Mouse (Mus musculus) thymus, adult 2 months (tissue): Measurements from ENCODE around the gene Scube3.

Experiments
- CTCF ChIP-seq: fragments of 200-500 bp; IDR thresholded peaks from 2 replicates; pipeline ENCODE4 v1.5.1; 2012; ENCODE audit warnings: mild to moderate bottlenecking, control low read depth, low read length, moderate library complexity, borderline replicate concordance; ENCODE audit not compliant: control insufficient read depth, poor library complexity, insufficient read depth; ENCODE audit errors: extremely low read depth
- POLR2A ChIP-seq: fragments of 200-500 bp; IDR thresholded peaks from 2 replicates; pipeline ENCODE4 v1.6.1; 2012; ENCODE audit warnings: mild to moderate bottlenecking, low read length, control low read depth, moderate library complexity; ENCODE audit not compliant: control insufficient read depth, poor library complexity, insufficient read depth; ENCODE audit errors: extremely low read depth

DNA sequence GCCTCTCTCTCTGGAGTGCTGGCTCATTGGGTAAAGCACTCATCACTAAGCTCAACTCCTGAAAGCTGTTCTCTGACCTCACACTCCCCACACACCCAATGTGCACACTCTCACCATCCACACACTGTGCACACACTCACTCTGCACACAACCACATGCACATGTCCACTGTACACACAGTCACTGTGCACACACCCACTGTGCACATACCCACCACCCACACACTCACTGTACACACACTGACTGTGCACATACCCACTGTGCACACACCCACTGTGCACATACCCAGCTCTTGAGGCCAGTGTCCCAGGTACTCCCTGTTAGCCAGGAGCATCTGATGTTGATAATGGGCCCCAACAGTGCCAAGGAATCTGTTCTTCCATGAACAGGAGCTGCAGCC is 10.8 kb upstream of the Scube3 start:
- no peak for TF ChIP-seq POLR2A
- TF ChIP-seq CTCF, result no peak
